Mouse (Mus musculus) heart, postnatal 25 days (tissue): ENCODE data around the gene Gm36176. TPM values are rescaled to one million over a fixed set of nuclear protein-coding genes. Genes with fewer than 3 reads are reported as not detected.
"Not testable (repeated sequence)": the region's sequence is repeated elsewhere in the genome, so short reads cannot be mapped to it uniquely, and the experiment has no call there.

Source experiments
- DNase-seq: peaks from one replicate; pipeline ENCODE4 v3.0.0; 2022; ENCODE audit warnings: low spot score
- intact Hi-C: fragments of 180-260 bp; cut with DNase I; formaldehyde crosslinking; loops from one replicate; pipeline ENCODE4 v1.15.1; 2025
- total RNA-seq, 2 experiments: library from RNA; stranded (reverse); gene quantifications; 2 replicates each; pipeline ENCODE4 v1.2.3; 2021

Gm36176 gene
- not detected for total RNA-seq

GRCm38 (mm10) chr10:77846503-77846902 lies at the start of gene Gm36176:
Gene Gm36176 (plus strand): TSS chr10:77846803.
- intact Hi-C loops = no loop called here

GRCm38 (mm10) chr10:77797677-77798076 lies 48.9 kb upstream of the Gm36176 start:
- no peak for DNase-seq
- intact Hi-C loops = no loop called here

More at GRCm38 (mm10) chr10:77846503-77846902, at the start of gene Gm36176:
- no peak for DNase-seq

- DNase-seq, intact Hi-C loops: not testable (repeated sequence)
Observed at GRCm38 (mm10) chr10:77798164-77798920, 48.3 kb upstream of the Gm36176 start.

- intact Hi-C loops = no loop called here
- no peak for DNase-seq
Observed at GRCm38 (mm10) chr10:77798921-77799508, 47.6 kb upstream of the Gm36176 start, which contains the start of gene Gm19668. Gene Gm19668 (minus strand): TSS chr10:77799133.

- intact Hi-C loops = no loop called here
- DNase-seq = no peak
Observed at GRCm38 (mm10) chr10:77804095-77804494, 42.5 kb upstream of the Gm36176 start.

GRCm38 (mm10) chr10:77811743-77812142 lies 34.9 kb upstream of the Gm36176 start, which contains the start of gene Gm9507:
Gene Gm9507 (minus strand): TSS chr10:77811843.
- intact Hi-C loops = no loop called here
- DNase-seq = no peak

- intact Hi-C loops = no loop called here
- DNase-seq = no peak
Observed at GRCm38 (mm10) chr10:77814382-77814781, 32.2 kb upstream of the Gm36176 start, which contains the start of gene Gm2696. Gene Gm2696 (plus strand): TSS chr10:77814682.

GRCm38 (mm10) chr10:77815514-77815913 lies 31.1 kb upstream of the Gm36176 start:
- intact Hi-C loops = loop anchor here (5.0 kb wide), 2 partner anchors 88 to 188 kb away; partner anchors contain the start of gene Gm10100
- DNase-seq = no peak

GRCm38 (mm10) chr10:77818523-77818922 lies 28.1 kb upstream of the Gm36176 start:
- no peak for DNase-seq
- intact Hi-C loops = loop anchor here (5.0 kb wide), 2 partner anchors 91 to 191 kb away; partner anchors contain the start of gene Gm10100

GRCm38 (mm10) chr10:77819203-77819602 lies 27.4 kb upstream of the Gm36176 start:
- DNase-seq = no peak
- intact Hi-C loops = loop anchor here (5.0 kb wide), 2 partner anchors 92 to 192 kb away; partner anchors contain the start of gene Gm10100

GRCm38 (mm10) chr10:77826951-77827350 lies 19.7 kb upstream of the Gm36176 start, which contains the start of gene Krtap10-4:
Gene Krtap10-4 (minus strand): TSS chr10:77827095.
- DNase-seq = no peak
- intact Hi-C loops = no loop called here

- DNase-seq = no peak
- intact Hi-C loops = no loop called here
Observed at GRCm38 (mm10) chr10:77835647-77836046, 11.0 kb upstream of the Gm36176 start, which contains the start of gene Krtap10-10. Gene Krtap10-10 (plus strand): TSS chr10:77835947.

- no peak for DNase-seq
- intact Hi-C loops = no loop called here
Observed at GRCm38 (mm10) chr10:77839006-77839405, 7.6 kb upstream of the Gm36176 start.

- intact Hi-C loops = no loop called here
- no peak for DNase-seq
Observed at GRCm38 (mm10) chr10:77846961-77847360, 358 bp downstream of the Gm36176 start.

- intact Hi-C loops = no loop called here
- DNase-seq = no peak
Observed at GRCm38 (mm10) chr10:77847538-77847937, 935 bp downstream of the Gm36176 start.

GRCm38 (mm10) chr10:77852559-77852958 lies 6.0 kb downstream of the Gm36176 start, which contains the start of gene Gm10318:
Gene Gm10318 (plus strand): TSS chr10:77852859.
- no peak for DNase-seq
- intact Hi-C loops = no loop called here

- intact Hi-C loops = no loop called here
- DNase-seq = no peak
Observed at GRCm38 (mm10) chr10:77861675-77862074, 15.1 kb downstream of the Gm36176 start, which contains the start of gene Gm3285. Gene Gm3285 (plus strand): TSS chr10:77861975.

- intact Hi-C loops = no loop called here
- no peak for DNase-seq
Observed at GRCm38 (mm10) chr10:77864067-77864761, 17.6 kb downstream of the Gm36176 start.

- DNase-seq = no peak
- intact Hi-C loops = no loop called here
Observed at GRCm38 (mm10) chr10:77864762-77865143, 18.1 kb downstream of the Gm36176 start.

GRCm38 (mm10) chr10:77867546-77867945 lies 20.9 kb downstream of the Gm36176 start:
- no peak for DNase-seq
- intact Hi-C loops = no loop called here
